Mouse (Mus musculus) neural tube, embryonic 11.5 days (tissue): ENCODE measurements at regions not wholly inside any gene's neighbourhood (a gene's known extent, or its start where the extent isn't known, plus 50 kb on each side); places are given as distances from the start of the nearest gene placed in this dataset.

Experiments used
- ATAC-seq: fragments of 200-750 bp; cut with Nextera tagmentation; 2 replicates; pipeline ENCODE4 v1.8.0; 2017; ENCODE audit warnings: moderate number of reproducible peaks, mild to moderate bottlenecking, moderate TSS enrichment, moderate library complexity; ENCODE audit not compliant: insufficient read depth, low FRiP score, low TSS enrichment
- DNase-seq: peaks from one replicate; pipeline ENCODE4 v3.0.0-alpha.2; 2015; ENCODE audit warnings: low spot score
- H3K27ac ChIP-seq: fragments of 300-500 bp; sonication (generic); 2 replicates; pipeline ENCODE4 v1.5.1; 2014; ENCODE audit warnings: low read depth, mild to moderate bottlenecking, low read length
- H3K27me3 ChIP-seq: fragments of 300-500 bp; sonication (generic); 2 replicates; pipeline ENCODE4 v1.6.1; 2014; ENCODE audit warnings: mild to moderate bottlenecking, low read length, mixed read lengths; ENCODE audit not compliant: control insufficient read depth, insufficient read depth
- H3K36me3 ChIP-seq: fragments of 300-500 bp; sonication (generic); 2 replicates; pipeline ENCODE4 v1.6.1; 2014; ENCODE audit warnings: mild to moderate bottlenecking, low read length, moderate library complexity, mixed read lengths; ENCODE audit not compliant: control insufficient read depth, insufficient read depth
- H3K4me1 ChIP-seq: fragments of 300-500 bp; sonication (generic); 2 replicates; pipeline ENCODE4 v1.6.1; 2014; ENCODE audit warnings: low read length, mixed read lengths; ENCODE audit not compliant: control insufficient read depth, insufficient read depth
- H3K4me2 ChIP-seq: fragments of 300-500 bp; sonication (generic); 2 replicates; pipeline ENCODE4 v1.6.1; 2014; ENCODE audit warnings: low read depth, mild to moderate bottlenecking, moderate library complexity
- H3K4me3 ChIP-seq: fragments of 300-500 bp; sonication (generic); 2 replicates; pipeline ENCODE4 v1.5.1; 2014; ENCODE audit warnings: low read depth, low read length
- H3K9ac ChIP-seq: fragments of 300-500 bp; sonication (generic); 2 replicates; pipeline ENCODE4 v1.6.1; 2014; ENCODE audit warnings: mild to moderate bottlenecking, low read length
- H3K9me3 ChIP-seq: fragments of 300-500 bp; sonication (generic); 2 replicates; pipeline ENCODE4 v1.6.1; 2016; ENCODE audit warnings: low read length; ENCODE audit not compliant: control insufficient read depth
- WGBS: fragments of 180-500 bp; shearing (Covaris S2); extraction: QIAGEN DNeasy Blood & Tissue Kit; methylation state at CpG from one replicate; pipeline ENCODE4 v1.1.7; 2014; 5-methylcytosine and 5-hydroxymethylcytosine counted together

DNA sequence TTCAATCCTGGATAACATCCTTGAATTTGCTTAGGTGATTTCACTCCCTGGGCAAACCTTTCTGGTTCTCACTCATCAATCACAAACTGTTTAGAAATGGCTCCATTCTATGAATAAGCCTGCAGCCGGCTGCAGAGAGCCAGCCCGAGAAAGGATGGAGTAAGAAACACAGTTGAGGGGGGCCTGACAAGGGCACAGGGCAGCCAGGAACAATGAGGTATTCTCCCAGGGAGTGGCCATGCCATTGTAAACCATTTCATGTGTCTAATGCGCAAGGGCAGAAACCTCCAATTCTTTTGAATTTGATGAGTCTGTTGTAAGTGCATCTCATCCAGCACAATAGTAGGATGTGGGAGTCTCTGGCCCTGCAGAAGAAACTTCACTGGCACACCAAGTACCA lies 350.7 kb downstream of the Phf14 start:
- H3K9me3 ChIP-seq, result no peaks in the 10 kb centered on the region
- no peak overlapping the region for H3K9ac ChIP-seq
- H3K27ac ChIP-seq, result no peak overlapping the region
- H3K27me3 ChIP-seq, result no peaks in the 10 kb centered on the region
- H3K4me3 ChIP-seq, result no peak overlapping the region
- no peak overlapping the region for H3K4me2 ChIP-seq
- no peaks in the 10 kb centered on the region for H3K36me3 ChIP-seq
- WGBS, result 53% methylated on average over 3 of the region's 3 CpGs
- ATAC-seq, result no peak
- peaks cover 4% of the 10 kb centered on the region; the same call in 1 of the 2 replicates for H3K4me1 ChIP-seq
- no peak for DNase-seq

- H3K27me3 ChIP-seq, result no peaks in the 10 kb centered on the region
- H3K27ac ChIP-seq, result peak overlapping the region; percentile 15; the same call in 1 of the 2 replicates
- H3K4me1 ChIP-seq, result peaks cover 4% of the 10 kb centered on the region; the same call in 1 of the 2 replicates
- no peaks in the 10 kb centered on the region for H3K9me3 ChIP-seq
- no peak overlapping the region for H3K4me3 ChIP-seq
- DNase-seq (peak; percentile 15), ATAC-seq (no peak)
- 47% methylated on average over 7 of the region's 7 CpGs for WGBS
- H3K9ac ChIP-seq, result no peak overlapping the region
- no peaks in the 10 kb centered on the region for H3K36me3 ChIP-seq
- H3K4me2 ChIP-seq, result no peak overlapping the region
Observed at GRCm38 (mm10) chr6:12258940-12259481, 351.4 kb downstream of the Phf14 start.

DNA sequence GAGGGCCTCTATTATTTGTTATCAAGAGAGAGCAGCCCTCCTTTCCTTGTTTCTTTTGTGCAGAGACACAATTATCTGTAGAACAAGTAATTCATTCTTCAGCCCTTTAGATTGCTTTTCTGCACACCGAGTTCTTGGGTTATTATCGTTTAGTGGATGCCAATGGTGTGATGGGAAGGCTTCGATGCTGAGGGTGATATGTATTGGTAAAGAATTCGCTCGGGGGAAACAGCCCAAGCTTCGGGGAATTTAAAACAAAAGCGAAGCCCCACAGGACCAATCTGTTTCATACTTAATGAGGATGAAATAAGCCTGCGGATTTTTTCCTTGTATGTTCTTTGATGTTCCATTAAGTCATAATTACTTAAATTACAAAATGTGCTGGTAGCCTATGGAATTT lies 352.0 kb downstream of the Phf14 start:
- H3K27ac ChIP-seq, result 0 out of 2 replicates have a peak overlapping the region, but pooled peaks have one; percentile 15
- no peak overlapping the region for H3K4me2 ChIP-seq
- no peaks in the 10 kb centered on the region for H3K36me3 ChIP-seq
- no peaks in the 10 kb centered on the region for H3K27me3 ChIP-seq
- ATAC-seq, result no peak
- no peak overlapping the region for H3K4me3 ChIP-seq
- peaks cover 4% of the 10 kb centered on the region; the same call in 1 of the 2 replicates for H3K4me1 ChIP-seq
- no peak overlapping the region for H3K9ac ChIP-seq
- WGBS, result 60% methylated on average over 8 of the region's 8 CpGs
- H3K9me3 ChIP-seq, result no peaks in the 10 kb centered on the region
- DNase-seq, result no peak

DNA sequence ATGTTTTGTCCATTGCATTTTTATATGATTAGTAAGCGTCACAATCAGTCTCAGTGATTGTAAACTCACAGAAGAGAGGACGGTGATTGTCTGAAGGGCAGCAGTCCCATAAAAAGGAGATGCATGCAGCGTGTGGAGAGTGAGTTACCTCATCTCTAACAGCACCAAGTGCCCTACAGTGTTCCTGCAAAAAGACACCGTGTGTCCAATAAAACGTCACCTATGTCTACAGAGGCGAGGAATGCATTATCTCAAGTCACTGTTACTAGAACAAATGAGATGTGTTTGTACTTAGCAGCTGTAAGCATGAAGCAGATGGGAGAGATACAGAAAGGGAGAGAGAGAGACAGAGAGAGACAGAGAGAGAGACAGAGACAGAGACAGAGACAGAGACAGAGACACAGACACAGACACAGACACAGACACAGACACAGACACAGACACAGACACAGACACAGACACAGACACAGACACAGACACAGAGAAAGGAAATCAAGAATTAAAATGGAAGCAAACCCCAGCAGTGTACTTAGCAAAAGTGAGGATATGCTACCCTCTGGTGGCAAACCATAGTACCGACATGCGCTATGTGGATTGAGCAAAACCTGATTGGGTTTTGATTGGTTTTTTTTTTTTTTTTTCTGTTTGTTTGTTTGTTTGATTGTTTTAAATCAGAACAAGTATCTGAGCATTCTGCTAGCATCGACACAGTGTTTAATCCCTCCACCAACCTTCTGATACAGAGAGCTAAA lies 352.9 kb downstream of the Phf14 start:
- H3K9me3 ChIP-seq, result no peaks in the 10 kb centered on the region
- DNase-seq (peak; percentile 22), ATAC-seq (peak; percentile 90)
- H3K27ac ChIP-seq, result no peak overlapping the region
- WGBS, result 42% methylated on average over 9 of the region's 9 CpGs
- H3K27me3 ChIP-seq, result no peaks in the 10 kb centered on the region
- no peaks in the 10 kb centered on the region for H3K36me3 ChIP-seq
- no peak overlapping the region for H3K4me2 ChIP-seq
- H3K9ac ChIP-seq, result no peak overlapping the region
- H3K4me1 ChIP-seq, result peaks cover 4% of the 10 kb centered on the region; the same call in 1 of the 2 replicates
- H3K4me3 ChIP-seq, result no peak overlapping the region
